Mouse (Mus musculus) CH12.LX (cell line): ENCODE data around the gene Smdt1.

ENCODE experiments used
- BHLHE40 ChIP-seq: IDR thresholded peaks from 2 replicates; pipeline ENCODE4 v1.6.1; 2011; ENCODE audit warnings: mild to moderate bottlenecking, low read depth, low read length, improper control_type of control experiment
- CHD1 ChIP-seq: IDR thresholded peaks from 2 replicates; pipeline ENCODE4 v1.6.1; 2012; ENCODE audit warnings: low read depth, low read length, improper control_type of control experiment, inconsistent platforms
- CTCF ChIP-seq, 2 experiments: IDR thresholded peaks in 1 of 2; conservative IDR thresholded peaks in 1 of 2; 2 replicates each; pipeline ENCODE4 v1.5.1; 2011 to 2012; ENCODE audit warnings: low read depth in 2 of 2, low read length in 2 of 2, improper control_type of control experiment in 1 of 2, inconsistent platforms in 1 of 2, mild to moderate bottlenecking in 1 of 2, moderate library complexity in 1 of 2
- EP300 ChIP-seq: IDR thresholded peaks from 2 replicates; pipeline ENCODE4 v1.6.1; 2011; ENCODE audit warnings: low read length, improper control_type of control experiment
- MAX ChIP-seq: IDR thresholded peaks from 2 replicates; pipeline ENCODE4 v1.6.1; 2011; ENCODE audit warnings: low read length, improper control_type of control experiment
- POLR2A ChIP-seq: IDR thresholded peaks from 2 replicates; pipeline ENCODE4 v1.6.1; 2011; ENCODE audit warnings: low read depth, mild to moderate bottlenecking, improper control_type of control experiment, low read length
- RAD21 ChIP-seq: IDR thresholded peaks from 2 replicates; pipeline ENCODE4 v1.6.1; 2011; ENCODE audit warnings: low read depth, mild to moderate bottlenecking, low read length, improper control_type of control experiment, moderate library complexity

DNA sequence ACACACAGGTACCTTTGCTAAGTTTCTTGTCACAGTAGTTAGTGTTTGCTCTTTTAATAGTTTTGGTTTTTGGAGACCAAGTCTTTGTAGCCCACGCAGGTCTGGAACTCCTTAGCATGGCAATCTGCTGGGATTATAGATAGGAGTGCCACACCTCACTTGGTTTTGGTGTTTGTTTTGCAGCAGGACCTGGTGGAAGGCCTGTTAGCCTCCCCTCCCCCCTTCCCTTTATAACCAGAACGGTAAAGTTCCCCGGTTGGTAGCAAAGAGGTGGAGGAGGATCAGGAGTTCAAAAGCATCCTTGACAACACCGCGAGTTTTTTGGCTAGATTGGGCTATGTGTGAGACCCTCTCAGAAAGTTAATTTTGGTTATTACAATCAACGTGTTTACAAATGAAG lies 6.2 kb downstream of the Smdt1 start:
- no peak for TF ChIP-seq CHD1
- TF ChIP-seq CTCF (conservative IDR thresholded peaks at IDR 0.05 in 1 of 2, IDR thresholded peaks at IDR 0.05 in 1 of 2; ENCODE audit: low read depth in 2 of 2, low read length in 2 of 2): no peak
- TF ChIP-seq BHLHE40: no peak
- TF ChIP-seq RAD21: no peak
- TF ChIP-seq MAX: no peak
- TF ChIP-seq POLR2A: no peak
- TF ChIP-seq EP300: no peak
